In the genomic region with DNA sequence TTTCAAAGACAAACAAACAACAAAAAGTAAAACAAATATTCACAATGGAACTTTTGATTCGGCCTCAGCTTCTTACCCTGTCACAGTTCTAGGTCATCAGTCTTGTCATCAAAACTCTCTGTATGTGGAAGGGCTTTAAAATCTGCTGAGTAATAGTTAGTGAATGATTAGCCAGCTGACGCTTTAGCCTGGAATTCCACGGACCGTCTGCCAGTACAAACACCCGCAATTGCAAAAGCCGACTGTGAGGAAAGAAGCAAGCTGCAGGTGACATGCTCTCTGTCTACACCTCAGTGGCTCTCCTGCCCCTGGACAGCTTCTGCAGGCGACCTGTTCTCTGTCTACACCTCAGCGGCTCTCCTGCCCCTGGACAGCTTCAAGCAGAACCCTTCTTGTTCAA, we compare ENCODE assay signal across 9 mouse cellular contexts. TPM values are rescaled to one million over a fixed set of nuclear protein-coding genes. Genes with fewer than 3 reads are reported as not detected.
DNase-seq lines count a peak whose midpoint lies in the region; ATAC-seq lines count a peak whose summit lies in the region.
"Had no signal": no experiment of that assay in that cellular context is flagged by ENCODE, and none has a peak within 500 bp of the region (broad histone marks: within the 10 kb centered on the region; RNA-seq: fewer than 3 reads in every experiment).

No protein-coding gene starts in this region.

- peaks cover 12% of the 10 kb centered on the region; the same call in 1 of the 2 replicates for H3K4me1 ChIP-seq in liver, embryonic 11.5 days (replicated peaks; ENCODE audit: control insufficient read depth, insufficient read depth, low read length)
- no peaks in the 10 kb centered on the region for H3K4me1 ChIP-seq in hindbrain, embryonic 13.5 days (replicated peaks)
- H3K4me1 ChIP-seq: limb, embryonic 12.5 days had no signal

- WGBS in liver, embryonic 11.5 days = 42% methylated on average over 8 of the region's 8 CpGs
- 43% methylated on average over 8 of the region's 8 CpGs for WGBS in hindbrain, embryonic 13.5 days

- no peaks in the 10 kb centered on the region for H3K9me3 ChIP-seq in liver, embryonic 11.5 days (ENCODE audit: control insufficient read depth, low read length)
- H3K9me3 ChIP-seq in hindbrain, embryonic 13.5 days = no peaks in the 10 kb centered on the region
- H3K9me3 ChIP-seq: limb, embryonic 12.5 days had no signal

- peak overlapping the region; percentile 27 for H3K4me2 ChIP-seq in liver, embryonic 11.5 days
- no peak overlapping the region for H3K4me2 ChIP-seq in hindbrain, embryonic 13.5 days
- H3K4me2 ChIP-seq: limb, embryonic 12.5 days had no signal

- DNase-seq in urinary bladder, postnatal 36 days (ENCODE audit: low spot score in 2 of 2) = peak; percentile 32 to 52
- DNase-seq in urinary bladder, postnatal 25 days (ENCODE audit: low spot score) = no peak
- peak; percentile 0 for DNase-seq in induced T-regulatory cell, adult 2 months (ENCODE audit: low read depth)
- DNase-seq in liver, embryonic 11.5 days (ENCODE audit: low spot score) = no peak
- DNase-seq in left cerebral cortex, adult 8-10 months (ENCODE audit: low spot score in 2 of 2) = no peak
- no peak for DNase-seq in cerebellum, postnatal 25 days

- no peaks in the 10 kb centered on the region for H3K36me3 ChIP-seq in liver, embryonic 11.5 days (ENCODE audit: control insufficient read depth, insufficient read depth, low read length)
- H3K36me3 ChIP-seq in hindbrain, embryonic 13.5 days = no peaks in the 10 kb centered on the region
- H3K36me3 ChIP-seq: limb, embryonic 12.5 days had no signal

- no peaks in the 10 kb centered on the region for H3K27me3 ChIP-seq in liver, embryonic 11.5 days (replicated peaks; ENCODE audit: control insufficient read depth, insufficient read depth, low read length)
- no peaks in the 10 kb centered on the region for H3K27me3 ChIP-seq in hindbrain, embryonic 13.5 days
- H3K27me3 ChIP-seq: limb, embryonic 12.5 days had no signal

- H3K27ac ChIP-seq in liver, embryonic 11.5 days (ENCODE audit: low read depth, low read length) = no peak overlapping the region
- no peak overlapping the region for H3K27ac ChIP-seq in hindbrain, embryonic 13.5 days
- H3K27ac ChIP-seq: limb, embryonic 12.5 days had no signal

- H3K4me3 ChIP-seq in liver, embryonic 11.5 days (ENCODE audit: low read depth, low read length) = no peak overlapping the region
- H3K4me3 ChIP-seq in hindbrain, embryonic 13.5 days = no peak overlapping the region
- H3K4me3 ChIP-seq: limb, embryonic 12.5 days had no signal

- peak; percentile 50 for ATAC-seq in liver, embryonic 11.5 days (replicated peaks; ENCODE audit: low FRiP score)
- no peak for ATAC-seq in hindbrain, embryonic 13.5 days (ENCODE audit: low FRiP score)

- no peak overlapping the region for H3K9ac ChIP-seq in liver, embryonic 11.5 days (ENCODE audit: low read depth, low read length)
- H3K9ac ChIP-seq in hindbrain, embryonic 13.5 days = no peak overlapping the region
- H3K9ac ChIP-seq: limb, embryonic 12.5 days had no signal

RNA-seq across cellular contexts. Expression of a gene that starts 8.1 kb away (rescaled TPM):
- polyA plus RNA-seq in liver, embryonic 11.5 days (2014; fragmentation: Nextera tagmentation; extraction: Ambion mirVana) = 24.2 and 25.8 TPM in 2 replicates
- polyA plus RNA-seq in hindbrain, embryonic 13.5 days (2015; fragmentation: Nextera tagmentation; extraction: Ambion mirVana) = 8.8 and 9.7 TPM in 2 replicates
- total RNA-seq in left cerebral cortex, adult 8-10 months (2022) = 10 to 100 TPM; 69.7 to 80.4 (median 72.8) TPM

RNA-seq across cellular contexts. Expression of a gene that starts 14.9 kb away (rescaled TPM):
- 6.1 and 6.7 TPM in 2 replicates for polyA plus RNA-seq in liver, embryonic 11.5 days (2014; fragmentation: Nextera tagmentation; extraction: Ambion mirVana)
- polyA plus RNA-seq in hindbrain, embryonic 13.5 days (2015; fragmentation: Nextera tagmentation; extraction: Ambion mirVana) = 1.3 and 1.9 TPM in 2 replicates
- 1 to 10 TPM; 1.1 to 3.3 (median 2.8) TPM for total RNA-seq in left cerebral cortex, adult 8-10 months (2022)
- total RNA-seq: gastrocnemius, adult 8-10 months had no signal

RNA-seq across cellular contexts. Expression of a gene that starts 16.1 kb away (rescaled TPM):
- 3.1 and 4.6 TPM in 2 replicates for polyA plus RNA-seq in liver, embryonic 11.5 days (2014; fragmentation: Nextera tagmentation; extraction: Ambion mirVana)
- polyA plus RNA-seq in hindbrain, embryonic 13.5 days (2015; fragmentation: Nextera tagmentation; extraction: Ambion mirVana) = 0.86 and 1.7 TPM in 2 replicates
- total RNA-seq in left cerebral cortex, adult 8-10 months (2022) = 10 to 100 TPM; 12.3 to 18.8 (median 16.3) TPM

RNA-seq across cellular contexts. Expression of a gene that starts 19.8 kb away (rescaled TPM):
- 6.1 and 7.2 TPM in 2 replicates for polyA plus RNA-seq in liver, embryonic 11.5 days (2014; fragmentation: Nextera tagmentation; extraction: Ambion mirVana)
- 5.4 and 5.6 TPM in 2 replicates for polyA plus RNA-seq in hindbrain, embryonic 13.5 days (2015; fragmentation: Nextera tagmentation; extraction: Ambion mirVana)
- total RNA-seq in left cerebral cortex, adult 8-10 months (2022) = 1 to 10 TPM; 3.4 to 7.7 (median 4.6) TPM

RNA-seq across cellular contexts. Expression of a gene that starts 20.4 kb away (rescaled TPM):
- 38.5 and 42.1 TPM in 2 replicates for polyA plus RNA-seq in liver, embryonic 11.5 days (2014; fragmentation: Nextera tagmentation; extraction: Ambion mirVana)
- polyA plus RNA-seq in hindbrain, embryonic 13.5 days (2015; fragmentation: Nextera tagmentation; extraction: Ambion mirVana) = 10.5 and 12.7 TPM in 2 replicates
- total RNA-seq in left cerebral cortex, adult 8-10 months (2022) = 10 to 100 TPM; 18.4 to 30.4 (median 21.0) TPM

Comparison
In these comparisons a context has a peak if more than half of its experiments do, and no peak if none do; other contexts are left out.
1. DNase-seq: peak in urinary bladder, postnatal 36 days (2 of 2) and induced T-regulatory cell, adult 2 months (single experiment); none in urinary bladder, postnatal 25 days (single experiment), liver, embryonic 11.5 days (single experiment), left cerebral cortex, adult 8-10 months (0 of 2) and cerebellum, postnatal 25 days (0 of 2).